Mouse (Mus musculus): ENCODE data around the gene 2610021A01Rik. TPM values are rescaled to one million over a fixed set of nuclear protein-coding genes. Genes with fewer than 3 reads are reported as not detected.
"Not testable (repeated sequence)": the region's sequence is repeated elsewhere in the genome, so short reads cannot be mapped to it uniquely, and the experiment has no call there.

The 2610021A01Rik gene
- 5.4 and 23.1 TPM in 2 replicates for total RNA-seq (2015; ENCODE audit: low replicate concordance)
- total RNA-seq (2017; ENCODE audit: low replicate concordance) = 3.5 and 5.0 TPM in 2 replicates

- ATAC-seq (replicated peaks; ENCODE audit: low FRiP score, poor library complexity, severe bottlenecking) = peak; percentile 90
These were observed at the start of gene 2610021A01Rik for GRCm38 (mm10) chr7:41599034-41599813. Gene 2610021A01Rik, plus strand, starts transcription at chr7:41599230.

- ATAC-seq (replicated peaks; ENCODE audit: low FRiP score, poor library complexity, severe bottlenecking) = no peak
These were observed 38.3 kb upstream of the 2610021A01Rik start for GRCm38 (mm10) chr7:41560681-41561080.

GRCm38 (mm10) chr7:41573562-41573961, 25.5 kb upstream of the 2610021A01Rik start, which contains the start of gene Gm6871:
Gene Gm6871, minus strand, starts transcription at chr7:41573662.
- not testable (repeated sequence) for ATAC-seq (replicated peaks; ENCODE audit: low FRiP score, poor library complexity, severe bottlenecking)

GRCm38 (mm10) chr7:41577956-41578355, 21.1 kb upstream of the 2610021A01Rik start:
- ATAC-seq (replicated peaks; ENCODE audit: low FRiP score, poor library complexity, severe bottlenecking) = no peak

- ATAC-seq (replicated peaks; ENCODE audit: low FRiP score, poor library complexity, severe bottlenecking) = no peak
These were observed 17.0 kb upstream of the 2610021A01Rik start for GRCm38 (mm10) chr7:41582028-41582427.

GRCm38 (mm10) chr7:41587831-41588230, 11.2 kb upstream of the 2610021A01Rik start:
- not testable (repeated sequence) for ATAC-seq (replicated peaks; ENCODE audit: low FRiP score, poor library complexity, severe bottlenecking)

GRCm38 (mm10) chr7:41598615-41599014, 415 bp upstream of the 2610021A01Rik start:
- ATAC-seq (replicated peaks; ENCODE audit: low FRiP score, poor library complexity, severe bottlenecking) = no peak

GRCm38 (mm10) chr7:41599932-41600548, 1.0 kb downstream of the 2610021A01Rik start:
- ATAC-seq (replicated peaks; ENCODE audit: low FRiP score, poor library complexity, severe bottlenecking) = 0 out of 2 replicates have a peak, but pooled peaks have one; percentile 31

GRCm38 (mm10) chr7:41611654-41612053, 12.6 kb downstream of the 2610021A01Rik start:
- no peak for ATAC-seq (replicated peaks; ENCODE audit: low FRiP score, poor library complexity, severe bottlenecking)

GRCm38 (mm10) chr7:41616241-41616640, 17.2 kb downstream of the 2610021A01Rik start:
- ATAC-seq (replicated peaks; ENCODE audit: low FRiP score, poor library complexity, severe bottlenecking) = not testable (repeated sequence)

GRCm38 (mm10) chr7:41632409-41633220, 33.6 kb downstream of the 2610021A01Rik start, which contains the start of gene Zfp788:
Gene Zfp788, plus strand, starts transcription at chr7:41633203.
- ATAC-seq (replicated peaks; ENCODE audit: low FRiP score, poor library complexity, severe bottlenecking) = peak; percentile 90

GRCm38 (mm10) chr7:41633221-41633984, 34.4 kb downstream of the 2610021A01Rik start:
- peak; percentile 96 for ATAC-seq (replicated peaks; ENCODE audit: low FRiP score, poor library complexity, severe bottlenecking)

- ATAC-seq (replicated peaks; ENCODE audit: low FRiP score, poor library complexity, severe bottlenecking) = not testable (repeated sequence)
These were observed 75.3 kb downstream of the 2610021A01Rik start for GRCm38 (mm10) chr7:41674326-41674725.

Other genes with a start within 250 kb of the 2610021A01Rik start
- 11.9 and 15.5 TPM in 2 replicates for gene AI987944, start 205.9 kb upstream of the 2610021A01Rik start, total RNA-seq (2015; ENCODE audit: low replicate concordance)
- gene AI987944, start 205.9 kb upstream of the 2610021A01Rik start, total RNA-seq (2017; ENCODE audit: low replicate concordance) = 5.4 and 5.6 TPM in 2 replicates
- not detected in 2 replicates for gene Vmn2r57, start 150.5 kb upstream of the 2610021A01Rik start, total RNA-seq (2015; ENCODE audit: low replicate concordance)
- not detected in 2 replicates for gene Vmn2r57, start 150.5 kb upstream of the 2610021A01Rik start, total RNA-seq (2017; ENCODE audit: low replicate concordance)
- gene Gm20449, start 99.8 kb upstream of the 2610021A01Rik start, total RNA-seq (2015; ENCODE audit: low replicate concordance) = not detected in 2 replicates
- not detected in 2 replicates for gene Gm20449, start 99.8 kb upstream of the 2610021A01Rik start, total RNA-seq (2017; ENCODE audit: low replicate concordance)
- 0.84 and 5.8 TPM in 2 replicates for gene AW146154, start 99.3 kb upstream of the 2610021A01Rik start, total RNA-seq (2015; ENCODE audit: low replicate concordance)
- 0.68 and 3.5 TPM in 2 replicates for gene AW146154, start 99.3 kb upstream of the 2610021A01Rik start, total RNA-seq (2017; ENCODE audit: low replicate concordance)
- not detected in 2 replicates for gene Gm6871, start 25.6 kb upstream of the 2610021A01Rik start, total RNA-seq (2015; ENCODE audit: low replicate concordance)
- gene Gm6871, start 25.6 kb upstream of the 2610021A01Rik start, total RNA-seq (2017; ENCODE audit: low replicate concordance) = not detected in 2 replicates
- gene Zfp788, start 34.0 kb downstream of the 2610021A01Rik start, total RNA-seq (2015; ENCODE audit: low replicate concordance) = 2.2 TPM in 1 of 2 replicates, not detected in the other
- gene Zfp788, start 34.0 kb downstream of the 2610021A01Rik start, total RNA-seq (2017; ENCODE audit: low replicate concordance) = 1.3 TPM in 1 of 2 replicates, not detected in the other